Mouse (Mus musculus): ENCODE measurements around the gene Fsip1. TPM values are rescaled to one million over a fixed set of nuclear protein-coding genes. Genes with fewer than 3 reads are reported as not detected.

Gene Fsip1
- polyA plus RNA-seq, 1 experiment, result 0.14 TPM

DNA sequence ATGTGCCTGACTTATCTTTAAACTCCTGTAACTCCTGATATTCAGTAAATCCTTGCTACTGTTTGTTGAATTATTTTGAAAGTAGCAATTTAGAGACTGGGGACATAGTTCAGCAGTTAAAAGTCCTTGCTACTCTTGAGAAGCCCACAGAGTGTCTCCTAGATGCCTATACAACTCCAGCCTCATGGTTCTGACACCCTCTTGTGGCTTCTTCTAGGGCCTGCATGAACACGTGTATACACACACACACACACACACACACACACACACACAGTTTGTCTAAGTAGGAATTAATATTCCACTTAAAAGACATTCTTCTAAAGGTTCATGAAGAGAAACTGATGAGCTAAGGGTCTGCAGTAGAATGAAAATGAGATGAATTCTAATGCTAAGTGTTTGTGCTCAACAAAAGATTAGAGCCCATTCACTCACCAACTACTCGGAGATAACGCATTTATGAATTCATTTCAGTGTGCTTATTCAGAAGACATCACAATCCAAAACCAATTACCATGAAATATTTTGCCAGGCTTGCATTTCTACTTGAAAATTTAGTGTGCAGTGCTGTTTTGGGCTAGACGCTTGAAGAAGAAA, 28.2 kb downstream of the Fsip1 start:
- Histone ChIP-seq H3ac (ENCODE audit: control insufficient read depth, insufficient read length) (no peak overlapping the region), H3K4me2 (ENCODE audit: low read depth) (no peak overlapping the region), H3K4me3 (no peak overlapping the region), H3K27me3 (ENCODE audit: control insufficient read depth, insufficient read depth, insufficient read length) (no peaks in the 10 kb centered on the region), H3K79me2 (ENCODE audit: control insufficient read depth, insufficient read depth) (no peaks in the 10 kb centered on the region), H3K36me3 (ENCODE audit: control insufficient read depth, insufficient read depth) (no peaks in the 10 kb centered on the region)
- TF ChIP-seq POLR2AphosphoS2 (IDR thresholded peaks at IDR 0.05; ENCODE audit: insufficient read length, low read depth) (no peak), POLR2A (IDR thresholded peaks at IDR 0.05; ENCODE audit: insufficient read length, low read depth) (no peak), TCF12 (IDR thresholded peaks at IDR 0.05; ENCODE audit: insufficient read depth, poor library complexity, severe bottlenecking) (no peak), USF1 (IDR thresholded peaks at IDR 0.05; ENCODE audit: low read depth) (no peak), TCF3 (IDR thresholded peaks at IDR 0.05; ENCODE audit: insufficient read length, low read depth) (no peak), REST (IDR thresholded peaks at IDR 0.05; ENCODE audit: insufficient read depth, insufficient read length) (no peak), E2F4 (IDR thresholded peaks at IDR 0.05; ENCODE audit: insufficient read depth) (no peak), CEBPB (IDR thresholded peaks at IDR 0.05; ENCODE audit: insufficient read depth, poor library complexity, severe bottlenecking) (no peak), MAX (IDR thresholded peaks at IDR 0.05; ENCODE audit: low read depth) (no peak), MYOG (IDR thresholded peaks at IDR 0.05; ENCODE audit: control insufficient read depth in 1 of 3, insufficient read depth in 1 of 3, insufficient read length in 2 of 3, low read depth in 2 of 3) (no peak), SRF (IDR thresholded peaks at IDR 0.05; ENCODE audit: control insufficient read depth, insufficient read length, low read depth) (no peak), MYOD1 (IDR thresholded peaks at IDR 0.05; ENCODE audit: control insufficient read depth in 1 of 3, insufficient read length in 2 of 3, low read depth in 2 of 3) (no peak)

DNA sequence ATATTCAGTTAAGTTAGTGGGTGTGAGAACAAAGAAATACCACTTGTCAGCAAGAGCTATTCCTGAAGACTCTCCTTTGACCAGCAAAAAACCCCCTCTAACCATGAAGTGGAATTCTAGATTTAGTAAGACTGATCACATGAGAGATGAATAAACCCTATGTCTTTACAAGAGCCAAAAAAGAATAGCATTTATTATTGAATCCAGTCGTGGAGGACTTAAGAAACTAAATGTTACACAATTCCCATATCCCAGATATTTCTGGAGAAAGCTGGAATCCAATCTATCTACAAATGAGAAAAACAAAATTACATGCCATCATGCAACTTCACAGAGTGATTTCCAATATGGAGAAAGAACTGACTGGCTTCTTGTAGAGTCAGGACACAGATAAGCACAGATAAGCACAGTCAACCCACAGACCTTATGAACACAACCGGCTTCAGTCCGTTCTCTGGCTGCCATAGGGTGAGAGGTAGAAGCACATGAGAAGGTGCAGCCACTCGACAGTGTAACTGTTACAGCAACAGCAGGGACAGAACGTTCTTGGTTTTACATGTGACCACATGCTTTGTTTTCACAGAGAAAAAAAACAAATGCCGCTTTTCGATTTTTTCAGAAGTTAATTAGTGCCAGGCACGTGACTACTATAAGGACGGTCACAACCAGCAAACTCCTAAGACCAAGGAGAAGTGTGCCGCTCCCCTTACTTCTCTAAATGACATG, 31.3 kb downstream of the Fsip1 start:
- H3K4me3 ChIP-seq, result no peak overlapping the region
- no peak for TF ChIP-seq TCF12 (IDR thresholded peaks at IDR 0.05; ENCODE audit: insufficient read depth, poor library complexity, severe bottlenecking)
- no peak for TF ChIP-seq POLR2AphosphoS2 (IDR thresholded peaks at IDR 0.05; ENCODE audit: insufficient read length, low read depth)
- no peak for TF ChIP-seq E2F4 (IDR thresholded peaks at IDR 0.05; ENCODE audit: insufficient read depth)
- no peak for TF ChIP-seq MYOD1 (IDR thresholded peaks at IDR 0.05; ENCODE audit: control insufficient read depth in 1 of 3, insufficient read length in 2 of 3, low read depth in 2 of 3)
- TF ChIP-seq SRF (IDR thresholded peaks at IDR 0.05; ENCODE audit: control insufficient read depth, insufficient read length, low read depth), result no peak
- TF ChIP-seq TCF3 (IDR thresholded peaks at IDR 0.05; ENCODE audit: insufficient read length, low read depth), result no peak
- TF ChIP-seq USF1 (IDR thresholded peaks at IDR 0.05; ENCODE audit: low read depth), result no peak
- no peak for TF ChIP-seq MYOG (IDR thresholded peaks at IDR 0.05; ENCODE audit: control insufficient read depth in 1 of 3, insufficient read depth in 1 of 3, insufficient read length in 2 of 3, low read depth in 2 of 3)
- TF ChIP-seq REST (IDR thresholded peaks at IDR 0.05; ENCODE audit: insufficient read depth, insufficient read length), result no peak
- TF ChIP-seq MAX (IDR thresholded peaks at IDR 0.05; ENCODE audit: low read depth), result no peak
- TF ChIP-seq POLR2A (IDR thresholded peaks at IDR 0.05; ENCODE audit: insufficient read length, low read depth), result no peak
- no peak for TF ChIP-seq CEBPB (IDR thresholded peaks at IDR 0.05; ENCODE audit: insufficient read depth, poor library complexity, severe bottlenecking)
- H3ac ChIP-seq (ENCODE audit: control insufficient read depth, insufficient read length), result no peak overlapping the region
- no peaks in the 10 kb centered on the region for H3K36me3 ChIP-seq (ENCODE audit: control insufficient read depth, insufficient read depth)
- no peak overlapping the region for H3K4me2 ChIP-seq (ENCODE audit: low read depth)
- no peaks in the 10 kb centered on the region for H3K27me3 ChIP-seq (ENCODE audit: control insufficient read depth, insufficient read depth, insufficient read length)
- no peaks in the 10 kb centered on the region for H3K79me2 ChIP-seq (ENCODE audit: control insufficient read depth, insufficient read depth)

DNA sequence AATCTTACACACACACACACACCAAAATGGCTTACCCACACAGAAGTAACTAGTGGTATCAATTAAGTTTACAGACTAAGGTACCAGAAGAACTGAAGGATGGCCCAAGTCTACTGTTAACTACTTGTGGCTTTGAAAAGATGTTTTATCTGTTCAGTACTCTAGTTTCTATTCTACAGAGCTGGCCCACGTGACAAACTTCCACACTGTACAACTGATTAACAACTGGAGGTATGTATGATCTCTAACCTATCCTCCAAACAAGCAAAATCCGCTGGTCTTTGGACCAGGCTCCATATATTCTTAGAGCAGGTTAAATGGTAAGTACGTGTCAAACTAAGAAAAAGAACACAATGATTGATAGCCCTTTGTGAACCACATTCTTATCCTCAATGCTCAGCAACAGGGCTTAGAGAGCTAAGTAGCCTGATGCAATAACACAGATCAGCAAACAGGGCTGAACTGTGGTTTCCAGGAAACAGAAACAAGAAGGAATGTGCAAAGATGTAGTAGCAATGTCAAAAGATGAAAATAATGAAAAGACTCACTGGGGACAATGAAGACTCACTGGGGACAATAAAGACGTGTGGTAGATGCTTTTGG, 38.7 kb downstream of the Fsip1 start:
- no peaks in the 10 kb centered on the region for H3K79me2 ChIP-seq (ENCODE audit: control insufficient read depth, insufficient read depth)
- H3ac ChIP-seq (ENCODE audit: control insufficient read depth, insufficient read length), result no peak overlapping the region
- no peaks in the 10 kb centered on the region for H3K36me3 ChIP-seq (ENCODE audit: control insufficient read depth, insufficient read depth)
- peak overlapping the region; percentile 39 for H3K4me2 ChIP-seq (ENCODE audit: low read depth)
- no peak overlapping the region for H3K4me3 ChIP-seq
- H3K27me3 ChIP-seq (ENCODE audit: control insufficient read depth, insufficient read depth, insufficient read length), result no peaks in the 10 kb centered on the region
- TF ChIP-seq REST (IDR thresholded peaks at IDR 0.05; ENCODE audit: insufficient read depth, insufficient read length) (no peak), USF1 (IDR thresholded peaks at IDR 0.05; ENCODE audit: low read depth) (peak; percentile 64), TCF12 (IDR thresholded peaks at IDR 0.05; ENCODE audit: insufficient read depth, poor library complexity, severe bottlenecking) (no peak), E2F4 (IDR thresholded peaks at IDR 0.05; ENCODE audit: insufficient read depth) (no peak), CEBPB (IDR thresholded peaks at IDR 0.05; ENCODE audit: insufficient read depth, poor library complexity, severe bottlenecking) (peak; percentile 83; the same call in 1 of the 2 replicates), MYOG (IDR thresholded peaks at IDR 0.05; ENCODE audit: control insufficient read depth in 1 of 3, insufficient read depth in 1 of 3, insufficient read length in 2 of 3, low read depth in 2 of 3) (no peak), MAX (IDR thresholded peaks at IDR 0.05; ENCODE audit: low read depth) (no peak), SRF (IDR thresholded peaks at IDR 0.05; ENCODE audit: control insufficient read depth, insufficient read length, low read depth) (no peak), MYOD1 (IDR thresholded peaks at IDR 0.05; ENCODE audit: control insufficient read depth in 1 of 3, insufficient read length in 2 of 3, low read depth in 2 of 3) (no peak)

DNA sequence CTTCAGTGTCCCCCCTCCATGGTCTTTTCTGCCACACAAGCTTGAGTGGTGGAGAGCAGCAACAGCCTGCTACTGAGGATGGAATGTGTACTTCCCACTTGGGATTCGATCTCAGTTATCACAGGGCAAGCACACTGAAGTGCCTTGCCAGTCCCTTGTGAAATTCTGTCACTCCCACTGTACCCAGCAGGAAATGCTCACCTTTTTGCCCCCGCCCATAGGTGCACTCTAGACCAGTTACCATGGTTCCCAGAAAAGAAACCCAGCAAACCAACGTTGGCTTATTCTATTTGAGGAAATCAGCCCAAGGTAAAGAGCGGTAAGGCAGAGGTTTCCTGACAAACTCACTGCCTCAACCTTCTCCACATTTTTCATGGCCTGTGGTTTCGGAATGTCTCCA, 47.1 kb downstream of the Fsip1 start:
- H3K27me3 ChIP-seq (ENCODE audit: control insufficient read depth, insufficient read depth, insufficient read length), result no peaks in the 10 kb centered on the region

More for the DNA sequence above, 47.1 kb downstream of the Fsip1 start:
- H3ac ChIP-seq (ENCODE audit: control insufficient read depth, insufficient read length), result no peak overlapping the region
- no peaks in the 10 kb centered on the region for H3K79me2 ChIP-seq (ENCODE audit: control insufficient read depth, insufficient read depth)
- no peak overlapping the region for H3K4me2 ChIP-seq (ENCODE audit: low read depth)
- H3K4me3 ChIP-seq, result no peak overlapping the region
- no peak for TF ChIP-seq TCF3 (IDR thresholded peaks at IDR 0.05; ENCODE audit: insufficient read length, low read depth)
- no peak for TF ChIP-seq CEBPB (IDR thresholded peaks at IDR 0.05; ENCODE audit: insufficient read depth, poor library complexity, severe bottlenecking)
- H3K36me3 ChIP-seq (ENCODE audit: control insufficient read depth, insufficient read depth), result no peaks in the 10 kb centered on the region
